Mouse (Mus musculus) kidney, postnatal 0 days (tissue): Measurements from ENCODE around the gene Col4a5. TPM values are rescaled to one million over a fixed set of nuclear protein-coding genes. Genes with fewer than 3 reads are reported as not detected.

Experiments used
- ATAC-seq: fragments of 200-750 bp; cut with Nextera tagmentation; replicated peaks from 2 replicates; pipeline ENCODE4 v1.8.0; 2017; ENCODE audit warnings: low read depth, moderate number of reproducible peaks, moderate TSS enrichment, moderate library complexity; ENCODE audit not compliant: low FRiP score
- DNase-seq: peaks from one replicate; pipeline ENCODE4 v3.0.0-alpha.2; 2016; ENCODE audit warnings: low spot score
- H3K27ac ChIP-seq: fragments of 300-500 bp; sonication (generic); 2 replicates; pipeline ENCODE4 v1.5.1; 2014; ENCODE audit warnings: mild to moderate bottlenecking
- H3K27me3 ChIP-seq: fragments of 300-500 bp; sonication (generic); 2 replicates; pipeline ENCODE4 v1.6.1; 2014; ENCODE audit warnings: low read length, mixed read lengths; ENCODE audit not compliant: insufficient read depth
- H3K36me3 ChIP-seq: fragments of 300-500 bp; sonication (generic); 2 replicates; pipeline ENCODE4 v1.6.1; 2014; ENCODE audit warnings: low read length, mixed read lengths; ENCODE audit not compliant: insufficient read depth
- H3K4me1 ChIP-seq: fragments of 300-500 bp; sonication (generic); replicated peaks from 2 replicates; pipeline ENCODE4 v1.6.1; 2014; ENCODE audit warnings: antibody characterized with exemption, low read length, mixed read lengths; ENCODE audit not compliant: insufficient read depth
- H3K4me2 ChIP-seq: fragments of 300-500 bp; sonication (generic); 2 replicates; pipeline ENCODE4 v1.6.1; 2014; ENCODE audit warnings: mild to moderate bottlenecking, low read length, moderate library complexity, mixed read lengths
- H3K4me3 ChIP-seq: fragments of 300-500 bp; sonication (generic); replicated peaks from 2 replicates; pipeline ENCODE4 v1.5.1; 2014; ENCODE audit warnings: low read depth, low read length
- H3K9ac ChIP-seq: fragments of 300-500 bp; sonication (generic); 2 replicates; pipeline ENCODE4 v1.6.1; 2014; ENCODE audit warnings: low read depth, low read length
- H3K9me3 ChIP-seq: fragments of 300-500 bp; sonication (generic); replicated peaks from 2 replicates; pipeline ENCODE4 v1.6.1; 2016; ENCODE audit warnings: low read length, inconsistent platforms, mixed read lengths
- CTCF ChIP-seq: IDR thresholded peaks from 2 replicates; pipeline ENCODE4 v1.5.1; 2016; ENCODE audit warnings: antibody characterized with exemption, low read depth, mild to moderate bottlenecking, moderate library complexity
- WGBS: fragments of 180-500 bp; shearing (Covaris S2); extraction: QIAGEN DNeasy Blood & Tissue Kit; methylation state at CpG from one replicate; pipeline ENCODE4 v1.1.7; 2014; 5-methylcytosine and 5-hydroxymethylcytosine counted together
- polyA plus RNA-seq: library from polyadenylated mRNA; unstranded; fragments of >200 nt; fragmentation: Nextera tagmentation; extraction: Ambion mirVana; gene quantifications from 2 replicates; pipeline ENCODE4 v1.2.1, GENCODE M21; 2015

Gene Col4a5
- 25.1 and 25.8 TPM in 2 replicates for polyA plus RNA-seq

DNA sequence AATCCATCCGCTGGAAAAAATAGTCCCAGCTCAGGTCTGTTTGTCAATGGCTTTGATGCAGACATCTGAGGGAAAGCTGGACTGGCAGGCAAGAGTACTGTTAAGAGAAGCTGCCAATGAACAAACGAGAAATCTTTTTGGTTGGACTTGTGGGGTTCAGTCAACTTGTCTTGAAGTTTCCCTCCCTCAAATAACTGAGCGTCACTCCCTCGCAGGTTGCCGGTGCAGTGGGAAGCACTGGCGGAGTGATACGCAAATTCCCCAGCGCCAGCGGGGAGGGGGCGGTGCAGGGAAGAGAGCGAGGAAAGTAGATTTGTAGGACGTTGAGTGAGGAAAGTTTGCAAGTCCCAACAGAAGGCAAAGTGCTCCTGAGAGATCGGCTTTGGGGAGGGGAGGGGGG lies at the start of gene Col4a5:
Gene Col4a5, plus strand, starts transcription at position 276 of the 400 bp plus-strand sequence.
- H3K27me3 ChIP-seq: no peaks in the 10 kb centered on the region
- peak within 1 kb of the TSS; percentile 47 for H3K4me3 ChIP-seq
- WGBS: 29% methylated on average over 12 of the region's 13 CpGs
- no peak for TF ChIP-seq CTCF
- H3K4me2 ChIP-seq: peak within 1 kb of the TSS; percentile 59
- H3K36me3 ChIP-seq: no peaks in the 10 kb centered on the region
- H3K4me1 ChIP-seq: no peaks in the 10 kb centered on the region
- H3K27ac ChIP-seq: peak within 1 kb of the TSS; percentile 72
- peak; percentile 86 for ATAC-seq
- no peaks in the 10 kb centered on the region for H3K9me3 ChIP-seq
- DNase-seq: peak; percentile 84
- H3K9ac ChIP-seq: peak within 1 kb of the TSS; percentile 65

- no peak overlapping the region for H3K4me2 ChIP-seq
- ATAC-seq (no peak), DNase-seq (no peak)
- H3K4me1 ChIP-seq: no peaks in the 10 kb centered on the region
- no peak overlapping the region for H3K27ac ChIP-seq
- no peak overlapping the region for H3K9ac ChIP-seq
- no peak overlapping the region for H3K4me3 ChIP-seq
- H3K36me3 ChIP-seq: no peaks in the 10 kb centered on the region
- H3K9me3 ChIP-seq: no peaks in the 10 kb centered on the region
- no peak for TF ChIP-seq CTCF
- WGBS: 88% methylated on average over 6 of the region's 6 CpGs
- H3K27me3 ChIP-seq: no peaks in the 10 kb centered on the region
These were observed 38.4 kb upstream of the Col4a5 start for GRCm38 (mm10) chrX:141436780-141437179.

DNA sequence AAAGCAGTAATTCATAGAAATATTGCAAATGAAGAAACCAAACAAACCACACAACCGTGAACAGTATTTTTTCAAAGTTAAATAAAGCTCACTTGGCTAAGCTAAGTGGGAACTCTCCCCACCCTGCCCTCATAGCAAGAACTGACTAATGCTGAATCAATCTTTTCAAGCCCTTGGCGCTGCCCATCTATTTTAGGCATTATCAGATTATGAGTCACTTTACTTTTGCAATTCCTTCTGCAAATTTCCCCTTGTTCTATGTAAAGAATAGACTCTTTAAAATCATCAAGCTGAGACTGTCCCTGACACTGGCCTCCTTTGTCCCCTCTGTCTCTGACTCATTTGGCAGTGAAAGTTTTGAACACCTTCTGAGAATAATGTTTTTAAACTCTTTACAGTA lies 35.8 kb upstream of the Col4a5 start:
- Histone ChIP-seq H3K4me2 (no peak overlapping the region), H3K27me3 (no peaks in the 10 kb centered on the region), H3K9ac (no peak overlapping the region), H3K36me3 (no peaks in the 10 kb centered on the region), H3K27ac (no peak overlapping the region), H3K4me3 (no peak overlapping the region), H3K4me1 (no peaks in the 10 kb centered on the region), H3K9me3 (no peaks in the 10 kb centered on the region)
- ATAC-seq: no peak
- no peak for DNase-seq
- no peak for TF ChIP-seq CTCF
- 64% methylated on average over 2 of the region's 2 CpGs for WGBS

GRCm38 (mm10) chrX:141447936-141448335 lies 27.2 kb upstream of the Col4a5 start:
- H3K9me3 ChIP-seq: no peaks in the 10 kb centered on the region
- ATAC-seq: no peak
- no peak for TF ChIP-seq CTCF

GRCm38 (mm10) chrX:141473470-141474302 lies 1.5 kb upstream of the Col4a5 start, which contains the start of gene Col4a6:
TSS of gene Col4a6 (minus strand) at chrX:141474076.
- 24% methylated on average over 16 of the region's 16 CpGs for WGBS

More at GRCm38 (mm10) chrX:141447936-141448335, 27.2 kb upstream of the Col4a5 start:
- H3K27me3 ChIP-seq: no peaks in the 10 kb centered on the region
- DNase-seq: no peak
- no peak overlapping the region for H3K27ac ChIP-seq
- WGBS: 71% methylated on average over 1 of the region's 1 CpGs
- no peaks in the 10 kb centered on the region for H3K36me3 ChIP-seq
- H3K4me1 ChIP-seq: no peaks in the 10 kb centered on the region
- H3K4me3 ChIP-seq: no peak overlapping the region
- H3K4me2 ChIP-seq: no peak overlapping the region
- no peak overlapping the region for H3K9ac ChIP-seq

GRCm38 (mm10) chrX:141475566-141476327 lies 562 bp downstream of the Col4a5 start:
- H3K36me3 ChIP-seq: no peaks in the 10 kb centered on the region
- no peaks in the 10 kb centered on the region for H3K4me1 ChIP-seq
- peak overlapping the region; percentile 47 for H3K4me3 ChIP-seq
- no peaks in the 10 kb centered on the region for H3K27me3 ChIP-seq
- H3K27ac ChIP-seq: peak overlapping the region; percentile 72
- H3K4me2 ChIP-seq: peak overlapping the region; percentile 59
- no peak for TF ChIP-seq CTCF
- DNase-seq: peak; percentile 26
- ATAC-seq: peak; percentile 84
- 27% methylated on average over 14 of the region's 14 CpGs for WGBS
- no peaks in the 10 kb centered on the region for H3K9me3 ChIP-seq
- peak overlapping the region; percentile 65 for H3K9ac ChIP-seq

More at GRCm38 (mm10) chrX:141473470-141474302, 1.5 kb upstream of the Col4a5 start, which contains the start of gene Col4a6:
- H3K9ac ChIP-seq: 0 out of 2 replicates have a peak within 1 kb of the TSS, but pooled peaks have one; percentile 2
- H3K9me3 ChIP-seq: no peaks in the 10 kb centered on the region
- H3K27me3 ChIP-seq: no peaks in the 10 kb centered on the region
- no peak for DNase-seq
- peak; percentile 31; the same call in 1 of the 2 replicates for ATAC-seq
- no peaks in the 10 kb centered on the region for H3K36me3 ChIP-seq
- H3K27ac ChIP-seq: no peak within 1 kb of the TSS
- H3K4me2 ChIP-seq: peak within 1 kb of the TSS; percentile 59
- H3K4me1 ChIP-seq: no peaks in the 10 kb centered on the region
- TF ChIP-seq CTCF: no peak
- peak within 1 kb of the TSS; percentile 27 for H3K4me3 ChIP-seq
